Mouse (Mus musculus) gastrocnemius, adult 8-10 months (tissue): ENCODE measurements around the gene Camta2. TPM values are rescaled to one million over a fixed set of nuclear protein-coding genes. Genes with fewer than 3 reads are reported as not detected.

Source experiments
- DNase-seq, 2 experiments: peaks; one replicate each; pipeline ENCODE4 v3.0.0; 2022; ENCODE audit warnings: low spot score in 2 of 2
- total RNA-seq, 4 experiments: library from RNA; stranded (reverse); gene quantifications; 2 replicates each; pipeline ENCODE4 v1.2.4; 2022

Camta2 gene
- total RNA-seq, 4 experiments from 2014 or later: 35.2 to 43.1 (median 39.3) TPM

DNA sequence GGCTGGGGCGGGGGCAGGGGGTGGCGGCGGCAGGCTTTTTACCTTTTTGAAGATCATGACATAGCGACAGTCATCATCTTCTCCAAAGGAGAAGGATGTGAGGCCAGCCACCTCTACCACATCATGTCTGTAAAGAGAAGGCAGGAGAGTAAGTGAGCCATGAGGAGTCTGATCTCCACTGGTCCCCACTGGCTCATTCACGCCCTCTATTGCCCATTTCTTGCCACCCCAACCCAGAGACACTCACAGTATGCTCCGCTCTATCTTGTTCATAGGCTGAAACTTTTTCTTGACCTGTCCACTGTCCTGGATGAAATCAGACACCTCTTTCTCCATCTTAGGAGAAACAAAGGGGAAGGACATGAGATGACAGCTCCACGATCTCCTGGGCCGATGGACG, 23.2 kb downstream of the Camta2 start:
- DNase-seq: no peak

DNA sequence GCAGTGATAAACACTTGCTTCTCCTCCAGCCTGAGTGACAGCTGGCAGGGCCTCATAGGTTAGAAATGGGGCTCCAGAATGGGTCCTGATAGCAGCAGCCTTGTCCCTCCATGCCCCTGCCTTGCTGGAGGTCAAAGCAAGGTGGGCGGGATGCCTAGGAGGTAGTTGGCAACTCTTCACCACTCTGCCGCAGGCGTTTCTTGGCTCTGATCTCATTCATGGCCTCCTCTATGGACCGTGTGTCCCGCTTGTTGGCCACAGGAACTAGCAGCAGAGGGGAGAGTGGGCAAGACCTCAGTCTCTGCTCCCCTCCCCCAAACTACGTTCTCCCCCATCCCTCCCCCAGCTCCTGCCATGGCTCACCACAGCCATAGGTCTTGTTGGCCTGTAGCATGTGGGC, 23.9 kb downstream of the Camta2 start:
- DNase-seq: peak in 1 of 2 experiments; percentile 67

DNA sequence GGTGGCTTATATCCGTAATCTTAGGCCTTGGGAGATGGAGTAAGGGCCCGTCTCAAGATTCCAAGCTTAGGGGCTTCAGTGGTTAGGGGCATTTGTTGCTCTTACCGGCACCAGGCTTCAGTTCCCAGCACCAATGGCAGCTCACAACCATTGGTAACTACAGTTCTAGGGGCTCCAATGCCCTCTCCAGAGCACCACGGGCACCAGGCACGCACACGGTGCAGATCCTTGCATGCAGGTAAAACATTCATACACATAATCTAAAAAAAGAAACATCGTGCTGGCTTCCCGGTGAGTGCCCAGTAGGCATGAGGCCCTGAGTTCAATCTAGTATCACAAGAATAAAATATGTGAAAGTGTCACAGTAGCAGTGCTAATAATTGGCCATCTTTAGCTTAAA, 24.8 kb downstream of the Camta2 start:
- DNase-seq: no peak

DNA sequence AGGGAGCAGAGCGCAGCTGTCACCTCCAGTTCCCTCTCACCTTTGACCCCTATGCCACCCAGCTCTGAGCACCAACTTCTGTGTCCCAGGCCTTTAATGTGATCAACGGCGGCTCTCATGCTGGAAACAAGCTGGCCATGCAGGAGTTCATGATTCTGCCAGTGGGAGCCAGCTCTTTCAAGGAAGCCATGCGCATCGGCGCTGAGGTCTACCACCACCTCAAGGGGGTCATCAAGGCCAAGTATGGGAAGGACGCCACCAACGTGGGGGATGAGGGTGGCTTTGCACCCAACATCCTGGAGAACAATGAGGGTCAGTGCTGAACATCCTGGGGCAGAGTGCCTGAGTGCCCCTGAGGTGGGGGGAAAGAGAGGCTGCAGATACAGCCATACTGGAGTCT, 27.3 kb downstream of the Camta2 start:
- no peak for DNase-seq

DNA sequence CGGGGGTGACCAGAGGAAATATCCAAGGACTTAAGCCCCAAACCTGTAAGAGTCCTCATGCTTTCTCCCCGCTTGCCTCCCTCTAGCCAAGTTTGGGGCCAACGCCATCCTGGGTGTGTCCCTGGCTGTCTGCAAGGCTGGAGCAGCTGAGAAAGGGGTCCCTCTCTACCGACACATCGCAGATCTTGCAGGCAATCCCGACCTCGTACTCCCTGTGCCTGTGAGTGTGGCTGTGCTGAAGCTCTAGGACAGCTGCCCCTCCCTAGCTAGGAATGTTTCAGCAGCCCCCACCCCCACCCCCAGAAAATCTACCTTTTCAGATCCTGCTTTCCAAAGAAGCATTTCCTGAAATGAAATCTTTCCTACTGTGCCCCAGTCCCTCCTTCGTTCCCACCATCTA, 29.0 kb downstream of the Camta2 start:
- DNase-seq: no peak

DNA sequence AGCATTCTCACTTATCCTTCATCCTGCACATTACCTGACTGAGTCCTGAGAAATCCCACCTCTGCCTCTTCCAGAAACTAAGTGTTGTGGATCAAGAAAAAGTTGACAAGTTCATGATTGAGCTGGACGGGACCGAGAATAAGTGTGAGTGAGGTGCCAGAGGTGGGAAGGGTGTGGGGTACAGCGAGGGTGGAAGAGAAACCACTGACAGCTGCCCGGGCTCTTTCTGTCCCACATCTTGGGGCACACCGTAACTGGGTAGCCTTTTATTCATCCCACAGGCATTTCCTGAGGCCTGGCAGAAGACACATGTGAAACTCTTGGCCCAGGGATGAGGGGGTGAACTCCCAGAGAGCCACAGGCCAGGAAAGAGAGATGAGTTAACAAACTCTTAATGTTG, 29.4 kb downstream of the Camta2 start:
- DNase-seq: no peak

DNA sequence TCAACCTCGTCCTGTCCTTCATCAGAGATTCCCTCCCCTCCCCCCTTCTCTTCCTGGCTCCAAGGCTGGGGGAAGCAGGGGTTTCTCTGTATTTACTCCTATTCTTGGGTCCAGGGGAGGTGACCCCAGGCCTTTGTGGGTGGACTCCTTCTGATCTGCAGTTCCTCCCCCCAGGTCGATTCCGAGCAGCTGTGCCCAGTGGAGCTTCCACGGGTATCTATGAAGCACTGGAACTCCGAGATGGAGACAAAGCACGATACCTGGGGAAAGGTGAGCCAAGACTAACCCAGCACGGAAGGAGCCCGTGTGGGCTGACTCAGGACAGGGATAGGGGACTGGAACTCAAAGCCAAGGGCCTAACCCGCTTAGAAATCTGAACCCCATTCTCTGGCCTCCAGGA, 29.9 kb downstream of the Camta2 start:
- no peak for DNase-seq

DNA sequence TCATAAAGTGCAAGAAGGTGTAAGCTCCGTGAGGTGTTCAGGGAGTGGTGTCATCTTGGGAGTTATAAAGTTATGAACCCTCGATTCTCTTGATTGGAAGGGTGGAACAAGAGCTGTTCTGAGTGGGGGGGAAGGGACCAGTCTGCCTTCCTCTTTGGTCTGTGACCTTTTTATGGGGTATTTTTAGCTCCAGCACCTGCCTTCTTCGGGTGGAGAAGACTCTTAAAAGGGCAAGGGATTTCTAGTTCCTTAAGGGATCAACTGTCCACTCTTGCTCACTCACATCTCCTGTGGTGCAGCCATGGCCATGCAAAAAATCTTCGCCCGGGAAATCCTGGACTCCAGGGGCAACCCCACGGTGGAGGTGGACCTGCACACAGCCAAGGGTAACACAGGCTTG, 30.3 kb downstream of the Camta2 start:
- no peak for DNase-seq

DNA sequence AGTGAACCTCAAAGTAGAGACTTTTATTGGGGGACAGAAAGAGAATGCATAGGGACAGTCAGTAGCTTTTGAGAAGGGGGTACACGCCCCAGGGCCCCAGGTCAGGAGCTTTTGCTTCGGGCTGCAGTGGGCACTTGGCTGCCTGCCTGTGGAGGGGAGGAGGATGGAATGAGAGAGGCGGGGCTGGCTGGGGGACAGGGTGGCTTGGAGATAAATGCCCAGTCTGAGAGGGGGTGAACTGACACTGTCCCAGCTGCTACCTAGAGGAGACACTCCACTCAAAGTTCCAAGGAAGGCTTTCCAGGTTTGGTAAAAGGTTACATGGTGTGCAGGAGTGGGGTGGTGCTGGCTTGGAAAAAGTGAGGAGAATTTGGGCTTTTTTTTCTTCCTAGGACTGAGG, 30.9 kb downstream of the Camta2 start, which contains the start of gene Eno3:
Eno3 (plus strand) TSS at position 239 of the 400 bp plus-strand sequence.
- peak in 1 of 2 experiments; percentile 80 for DNase-seq

DNA sequence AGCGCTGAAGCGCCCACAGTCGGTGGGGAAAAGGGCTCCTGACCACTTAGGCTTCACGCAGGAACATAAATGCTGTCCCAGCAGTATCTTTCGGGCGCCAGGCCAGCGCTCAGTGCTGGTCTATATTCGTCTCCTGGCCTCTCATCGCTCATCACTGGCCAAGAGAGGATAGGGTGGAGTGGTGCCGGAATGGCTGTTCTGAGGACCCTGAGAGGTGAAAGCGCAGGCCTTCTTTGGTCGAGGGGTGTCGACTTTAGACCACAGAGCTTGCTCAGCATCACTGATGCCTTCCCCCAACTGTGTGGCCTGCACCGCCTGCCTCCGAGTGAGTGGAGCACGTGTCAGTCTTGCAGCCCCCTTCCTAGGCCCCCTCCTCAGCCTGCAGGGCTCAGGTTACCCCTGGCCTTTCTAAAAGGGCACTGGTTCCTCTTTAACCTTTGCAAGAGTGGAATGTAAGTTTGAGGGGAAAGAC, 31.4 kb downstream of the Camta2 start:
- DNase-seq: peak; percentile 88 to 93

DNA sequence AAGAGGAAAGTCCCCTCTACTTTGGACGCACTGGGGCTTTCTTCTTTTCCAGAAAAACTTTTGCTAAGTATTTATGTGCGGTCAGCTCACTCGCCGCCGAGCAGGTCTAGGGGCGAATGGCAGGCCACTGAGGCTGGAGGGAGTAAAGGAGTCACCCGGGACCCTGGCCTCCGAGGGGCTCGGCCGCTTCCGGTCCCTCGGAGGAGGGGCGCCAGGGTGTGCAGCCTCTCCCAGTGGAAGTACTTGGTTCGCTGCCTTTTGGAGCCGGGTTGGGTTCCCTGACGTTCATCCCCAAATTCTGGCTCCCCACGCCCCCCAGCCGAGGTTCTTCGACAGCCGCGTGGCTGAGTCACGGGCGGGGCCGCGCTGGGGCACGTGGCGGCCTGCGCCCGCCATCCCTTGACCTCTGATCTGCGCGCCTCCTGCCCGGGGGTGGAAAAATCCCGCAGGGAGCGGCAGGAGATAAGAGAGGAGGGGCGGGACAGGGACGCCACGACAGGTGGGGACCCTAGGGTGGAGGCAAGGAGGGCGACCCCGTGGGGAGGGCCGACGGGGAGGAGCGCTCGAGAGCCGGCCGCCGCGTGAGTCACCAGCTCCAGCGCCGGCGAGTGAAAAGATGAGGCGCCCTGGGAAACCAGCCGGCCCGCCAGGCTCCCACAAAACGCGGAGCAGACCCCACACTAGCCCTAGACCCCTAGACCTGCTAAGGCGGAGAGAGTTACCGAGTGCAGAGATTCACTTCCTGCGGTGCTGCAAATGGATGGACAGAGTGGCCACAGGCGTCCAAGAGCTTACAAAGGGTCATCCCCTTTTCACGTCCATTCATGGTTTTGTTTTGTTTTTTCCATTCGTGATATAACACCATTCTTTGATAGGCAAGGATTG, 32.1 kb downstream of the Camta2 start:
- peak; percentile 63 to 64 for DNase-seq

DNA sequence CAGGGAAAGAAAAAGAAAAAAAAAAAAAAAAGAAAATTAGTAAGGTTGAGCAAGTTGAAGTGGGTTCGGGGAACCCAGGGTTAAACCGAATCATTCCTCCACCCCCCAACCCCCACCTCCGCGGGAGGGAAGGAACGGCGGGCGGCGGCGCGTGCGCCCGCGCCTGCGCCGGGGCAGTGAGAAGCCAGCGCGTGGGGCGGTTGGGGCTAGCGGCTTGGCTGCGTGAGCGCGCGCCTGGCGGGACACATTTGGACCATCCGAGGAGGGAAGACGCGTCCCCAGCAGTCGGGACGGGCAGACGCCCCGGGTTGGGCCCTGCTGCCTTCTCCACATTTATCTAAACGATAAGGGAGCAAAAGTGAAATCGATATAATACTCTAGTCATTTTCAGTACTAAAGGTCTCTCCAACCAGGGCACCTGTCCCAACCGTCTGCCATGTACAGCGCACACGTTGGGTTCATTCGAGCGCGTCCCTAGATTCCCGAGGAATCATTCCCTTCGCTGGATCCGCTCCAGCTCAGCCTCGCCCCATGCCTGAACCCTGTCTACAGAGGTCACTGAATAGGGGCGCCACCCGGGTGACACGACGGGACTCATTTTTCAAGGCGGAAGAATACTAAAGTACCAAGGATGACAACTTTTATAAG, 32.9 kb downstream of the Camta2 start:
- peak; percentile 74 to 80 for DNase-seq

DNA sequence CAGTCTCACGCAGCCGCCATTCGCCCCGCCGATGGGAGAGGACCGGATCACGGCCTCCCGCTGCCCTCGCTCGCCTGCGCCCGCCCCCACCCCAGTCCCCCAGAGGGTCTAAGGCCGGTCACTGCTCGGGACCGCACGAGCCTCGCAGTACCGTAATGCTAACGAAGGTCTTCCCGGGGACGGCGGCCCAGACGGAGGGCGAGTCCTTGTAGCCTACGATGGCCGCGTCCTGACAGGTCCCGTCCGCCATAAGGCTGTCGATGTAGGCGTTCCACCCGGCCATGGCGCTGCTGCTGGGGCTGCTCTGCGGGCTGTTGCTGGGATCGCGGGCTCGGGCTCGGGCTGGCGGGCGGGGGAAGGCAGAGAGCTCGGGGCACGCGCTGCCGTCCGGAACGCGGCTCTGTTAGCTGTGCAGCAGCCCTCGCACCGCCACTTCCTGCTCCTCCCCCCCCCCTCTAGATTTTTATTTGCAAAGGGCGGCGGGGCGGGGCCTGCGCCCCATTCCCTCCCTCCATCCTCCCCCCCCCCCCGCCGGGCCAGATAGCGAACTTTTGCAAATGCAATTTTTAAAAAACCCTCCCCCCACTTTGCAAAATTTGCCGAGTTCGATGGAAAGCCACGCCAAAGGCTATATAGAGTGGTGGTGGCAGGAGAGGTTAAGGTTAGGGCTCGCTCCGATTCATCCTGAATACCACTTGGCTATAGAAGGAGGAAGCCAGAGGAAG, 33.5 kb downstream of the Camta2 start, which contains the start of gene Pfn1:
Pfn1 (minus strand) TSS at position 447 of the 725 bp plus-strand sequence.
- peak; percentile 43 to 66 for DNase-seq

DNA sequence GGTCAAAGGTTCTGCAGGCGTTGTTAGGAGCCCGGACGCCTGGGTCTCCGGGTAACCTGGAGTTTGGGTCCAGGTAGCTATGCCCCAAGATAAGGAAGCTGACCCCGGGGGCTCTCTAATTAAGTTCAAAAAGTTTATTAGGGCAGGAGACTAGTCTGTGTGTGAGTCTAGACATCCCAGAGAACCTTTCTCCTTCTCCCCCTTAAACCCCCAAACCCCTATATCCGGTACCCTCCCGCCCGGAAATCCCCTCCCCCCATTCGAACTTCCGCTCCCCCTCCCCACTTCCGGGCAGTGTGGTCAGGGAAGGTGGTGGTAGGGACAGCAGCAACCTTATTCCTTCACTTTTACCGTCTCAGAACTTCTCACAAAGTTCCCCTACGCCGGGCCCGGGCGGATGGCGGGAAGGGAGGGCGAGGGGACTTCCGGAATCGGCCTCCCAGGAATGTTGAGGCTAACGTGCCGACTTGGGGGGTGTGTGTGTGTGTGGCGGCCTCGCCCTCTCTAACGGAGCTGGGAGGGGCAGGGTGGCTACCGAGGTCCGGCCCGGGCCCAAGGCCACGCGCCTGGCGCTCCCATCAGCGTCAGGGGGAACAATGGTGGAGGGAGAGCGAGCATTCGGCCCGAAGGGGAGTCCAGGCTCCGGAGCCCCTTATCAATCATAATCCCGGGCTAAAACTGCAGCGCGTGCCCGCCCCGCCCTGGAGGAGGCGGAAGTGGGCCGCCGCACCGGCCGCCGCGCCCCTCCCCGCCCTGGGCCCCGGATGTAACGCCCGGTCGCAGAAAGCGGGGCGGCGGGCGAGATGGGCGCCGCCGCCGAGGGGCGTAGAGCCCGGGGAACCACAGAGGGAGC, 34.3 kb downstream of the Camta2 start:
- DNase-seq: peak; percentile 4 to 34

DNA sequence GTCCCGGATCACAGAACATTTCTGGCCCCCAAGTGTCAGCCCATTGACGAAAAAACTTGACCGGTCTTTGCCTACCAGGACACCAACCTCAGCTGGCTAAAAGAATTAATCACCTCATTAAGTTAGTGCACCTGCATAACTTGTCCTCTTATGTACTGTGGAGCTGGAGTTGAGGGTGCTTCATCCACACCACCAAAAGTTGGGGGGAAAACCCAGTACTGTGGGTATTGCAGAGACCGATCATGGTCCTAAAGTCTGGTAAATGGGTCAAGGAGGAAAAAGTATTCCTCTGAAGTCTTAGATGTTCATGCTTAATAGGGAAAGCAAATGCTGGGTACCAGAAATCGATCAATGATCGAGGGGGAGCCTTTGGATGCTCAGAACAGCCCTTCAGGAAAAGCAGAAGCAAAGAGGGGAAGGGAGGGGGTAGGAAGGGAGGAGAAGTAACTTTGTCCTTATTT, 35.0 kb downstream of the Camta2 start:
- no peak for DNase-seq

DNA sequence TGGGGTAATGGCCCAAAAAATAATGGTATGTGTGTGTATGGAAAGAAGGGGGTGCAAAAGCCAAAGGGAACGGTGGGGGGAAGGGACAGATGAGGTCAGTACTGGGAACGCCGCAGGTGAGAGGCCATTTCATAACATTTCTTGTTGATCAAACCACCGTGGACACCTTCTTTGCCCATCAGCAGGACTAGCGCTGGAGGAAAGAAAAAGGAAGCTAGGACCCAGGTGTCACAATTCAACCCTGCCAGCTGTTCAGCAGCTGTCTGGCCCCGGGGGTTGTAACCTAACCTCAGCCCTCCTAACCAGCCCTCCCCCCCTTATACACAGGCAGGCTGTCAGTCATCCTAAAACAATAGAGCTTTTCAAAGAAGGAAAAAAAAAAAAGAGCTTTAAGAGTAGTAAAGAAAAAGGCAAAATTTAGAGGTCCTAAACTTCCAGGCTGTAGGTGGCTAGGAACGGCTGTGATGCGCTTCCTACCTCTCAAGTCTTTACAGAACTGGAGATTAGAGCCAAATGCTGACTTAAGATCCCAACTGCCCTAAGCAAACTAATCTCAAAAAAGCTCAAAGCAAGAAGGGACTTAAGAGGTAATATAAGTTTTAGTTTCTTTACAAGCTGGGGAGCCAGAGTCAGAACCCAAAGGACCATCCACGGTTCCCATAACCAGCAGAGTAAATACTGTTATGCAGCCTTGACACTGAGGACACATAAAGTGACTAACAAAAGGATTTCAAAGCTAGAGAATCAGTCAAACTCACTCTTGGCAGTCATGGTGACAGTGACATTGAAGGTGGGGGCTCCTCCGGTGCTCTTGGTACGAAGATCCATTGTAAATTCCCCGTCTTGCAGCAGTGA, 35.6 kb downstream of the Camta2 start:
- DNase-seq: peak in 1 of 2 experiments; percentile 9

DNA sequence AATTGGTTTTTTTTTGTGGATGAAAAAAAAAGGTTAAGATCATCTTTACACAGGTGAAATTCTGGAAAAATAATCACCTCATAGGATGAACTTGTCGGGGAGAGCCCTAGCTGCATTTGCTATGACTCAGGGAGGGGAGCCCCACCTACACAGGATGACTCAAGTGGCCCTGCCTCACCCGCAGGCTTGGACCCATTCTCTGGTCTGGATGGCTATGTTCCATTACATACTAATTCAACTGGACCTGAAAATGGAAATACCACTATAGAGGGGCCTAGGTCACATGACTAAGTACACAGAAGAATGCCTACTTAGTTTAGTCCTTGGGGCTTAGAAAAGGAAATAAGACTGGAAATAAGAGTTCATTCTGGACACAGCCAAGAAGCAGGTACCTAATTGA, 36.5 kb downstream of the Camta2 start:
- peak in 1 of 2 experiments; percentile 2 for DNase-seq

DNA sequence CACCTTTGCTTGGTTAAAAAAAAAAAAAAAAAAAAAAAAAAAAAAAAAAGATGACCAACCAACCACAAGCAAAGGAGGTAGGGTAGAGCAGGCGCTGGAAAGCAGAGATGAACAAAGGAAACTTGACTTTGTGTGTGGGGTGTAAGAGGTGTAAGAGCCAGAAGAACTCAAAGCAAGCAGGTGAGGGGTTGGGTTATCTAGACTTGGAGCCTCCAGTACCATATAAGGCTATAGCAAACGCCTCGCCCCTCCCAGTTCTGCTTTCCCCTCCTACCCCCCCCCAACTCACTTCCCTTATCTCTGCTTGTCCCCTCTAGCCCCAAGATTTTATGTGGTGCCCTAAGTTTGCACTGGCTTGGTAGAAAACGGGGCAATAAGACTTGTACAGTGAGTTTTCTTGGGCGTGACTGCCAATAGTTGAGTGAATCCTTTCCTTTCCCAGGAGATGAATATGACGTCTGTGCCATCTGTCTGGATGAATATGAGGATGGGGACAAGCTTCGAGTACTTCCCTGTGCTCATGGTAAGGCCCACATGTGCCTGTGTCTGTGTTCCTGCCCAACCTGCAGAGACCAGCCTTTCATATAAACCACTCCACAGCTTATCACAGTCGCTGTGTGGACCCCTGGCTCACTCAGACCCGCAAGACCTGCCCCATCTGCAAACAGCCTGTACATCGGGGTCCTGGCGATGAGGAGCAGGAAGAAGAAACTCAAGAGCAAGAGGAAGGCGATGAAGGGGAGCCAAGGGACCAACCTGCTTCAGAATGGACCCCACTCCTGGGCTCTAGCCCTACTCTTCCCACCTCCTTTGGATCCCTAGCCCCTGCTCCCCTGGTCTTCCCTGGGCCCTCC, 37.4 kb downstream of the Camta2 start:
- peak in 1 of 2 experiments; percentile 2 for DNase-seq
